Mouse (Mus musculus) heart, postnatal 0 days (tissue): ENCODE measurements around the gene Apopt1.

ENCODE experiments used
- CTCF ChIP-seq: IDR thresholded peaks from 2 replicates; pipeline ENCODE4 v1.5.1; 2016; ENCODE audit warnings: antibody characterized with exemption, control low read depth, low read depth
- EP300 ChIP-seq: IDR thresholded peaks from 2 replicates; pipeline ENCODE4 v1.6.1; 2016; ENCODE audit warnings: antibody characterized with exemption, low read depth

- TF ChIP-seq CTCF (no peak), EP300 (no peak)
These were observed 33.0 kb downstream of the Apopt1 start for GRCm38 (mm10) chr12:111746091-111746490.
